Mouse (Mus musculus): Measurements from ENCODE around the gene Olfr5.

DNA sequence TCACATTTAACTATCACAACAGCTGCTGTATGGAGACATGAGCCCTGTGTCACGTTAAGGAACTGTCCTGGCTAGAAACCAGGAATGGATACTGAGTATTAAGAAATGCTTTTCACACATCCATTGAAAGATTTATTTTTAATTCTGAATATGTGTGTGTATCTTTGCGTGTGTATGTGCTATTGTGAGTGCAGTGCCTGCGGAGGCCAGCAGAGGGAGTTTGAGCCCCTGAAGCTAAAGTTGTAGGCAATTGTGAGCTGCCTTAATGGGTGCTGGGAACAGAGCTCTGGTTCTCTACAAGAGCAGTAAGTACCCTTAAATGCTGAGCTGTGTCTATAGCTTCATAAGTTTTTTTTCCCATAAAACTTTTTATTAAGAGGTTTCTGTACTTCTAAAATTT is 57.4 kb downstream of the Olfr5 start:
- TF ChIP-seq MAFK (IDR thresholded peaks at IDR 0.05; ENCODE audit: insufficient read depth, low read depth, low read length), result no peak
- TF ChIP-seq HCFC1 (IDR thresholded peaks at IDR 0.05; ENCODE audit: borderline replicate concordance, insufficient read depth, low read length), result no peak

Data from ES-E14 (cell line).